8 mouse cellular contexts compared by ENCODE assay signal in the genomic region with DNA sequence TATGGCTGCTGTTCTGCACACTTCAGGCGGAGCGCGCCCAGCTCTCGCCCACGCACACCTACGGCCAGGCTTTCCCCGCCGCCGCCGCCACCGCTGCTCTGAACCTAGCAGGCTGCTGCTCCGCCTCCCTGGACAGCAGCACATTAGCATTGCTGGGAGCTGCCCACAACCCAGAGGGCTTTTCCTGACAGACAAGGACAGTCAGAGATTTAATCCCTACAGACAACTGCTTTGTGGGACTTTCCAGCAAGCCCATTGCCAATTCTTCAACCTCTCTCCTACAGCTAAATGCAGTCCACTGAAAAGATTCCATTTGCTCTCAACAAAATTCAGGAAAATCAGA.
DNase-seq lines count a peak whose midpoint lies in the region; ATAC-seq and TF ChIP-seq lines count a peak whose summit lies in the region.

No protein-coding gene starts in this region.

- peak; percentile 85 for ATAC-seq in forebrain, embryonic 16.5 days
- ATAC-seq in hindbrain, embryonic 15.5 days (ENCODE audit: low FRiP score, low read depth), result peak; percentile 52; the same call in 1 of the 2 replicates
- ATAC-seq in megakaryocyte progenitor cell, adult 5-6 weeks (replicated peaks; ENCODE audit: poor library complexity), result peak; percentile 71

- H3K27ac ChIP-seq in forebrain, embryonic 16.5 days (ENCODE audit: low read length), result no peak overlapping the region
- peak overlapping the region; percentile 59 for H3K27ac ChIP-seq in hindbrain, embryonic 15.5 days (replicated peaks)
- H3K27ac ChIP-seq in left cerebral cortex, adult 2 months, result peak overlapping the region; percentile 62

- H3K4me3 ChIP-seq in forebrain, embryonic 16.5 days (replicated peaks; ENCODE audit: low read length), result peak overlapping the region; percentile 33
- peak overlapping the region; percentile 34 for H3K4me3 ChIP-seq in hindbrain, embryonic 15.5 days
- peak overlapping the region; percentile 32 for H3K4me3 ChIP-seq in left cerebral cortex, adult 2 months

- WGBS in forebrain, embryonic 16.5 days, result under 1% methylated on average over 12 of the region's 12 CpGs
- WGBS in hindbrain, embryonic 15.5 days, result under 1% methylated on average over 12 of the region's 12 CpGs

- peak; percentile 57 to 70 for DNase-seq in left cerebral cortex, adult 18-20 months (ENCODE audit: low spot score in 2 of 2)
- no peak for DNase-seq in left cerebral cortex, adult 11 months (ENCODE audit: low spot score)
- peak; percentile 52 for DNase-seq in cerebellum, adult 11-12 months
- DNase-seq in left cerebral cortex, adult 2 months (ENCODE audit: extremely low spot score in 1 of 2, low spot score in 2 of 2), result peak; percentile 59 to 68
- DNase-seq in right cerebral cortex, postnatal 10 days (ENCODE audit: low spot score in 2 of 2), result peak; percentile 72 to 73

- peak overlapping the region; percentile 44 for H3K9ac ChIP-seq in forebrain, embryonic 16.5 days (replicated peaks; ENCODE audit: low read depth, low read length)
- peak overlapping the region; percentile 35 for H3K9ac ChIP-seq in hindbrain, embryonic 15.5 days

- H3K27me3 ChIP-seq in forebrain, embryonic 16.5 days (replicated peaks; ENCODE audit: control insufficient read depth, insufficient read depth, low read length), result no peaks in the 10 kb centered on the region
- H3K27me3 ChIP-seq in hindbrain, embryonic 15.5 days, result no peaks in the 10 kb centered on the region

- no peaks in the 10 kb centered on the region for H3K36me3 ChIP-seq in forebrain, embryonic 16.5 days (ENCODE audit: control insufficient read depth, insufficient read depth)
- no peaks in the 10 kb centered on the region for H3K36me3 ChIP-seq in hindbrain, embryonic 15.5 days

- no peak for TF ChIP-seq CTCF in left cerebral cortex, adult 2 months (IDR thresholded peaks at IDR 0.05)

- H3K4me1 ChIP-seq in forebrain, embryonic 16.5 days (replicated peaks; ENCODE audit: control insufficient read depth, insufficient read depth, low read length), result peaks cover 22% of the 10 kb centered on the region
- H3K4me1 ChIP-seq in hindbrain, embryonic 15.5 days (replicated peaks), result peaks cover 25% of the 10 kb centered on the region

- H3K4me2 ChIP-seq in forebrain, embryonic 16.5 days (ENCODE audit: low read length), result peak overlapping the region; percentile 60
- peak overlapping the region; percentile 65 for H3K4me2 ChIP-seq in hindbrain, embryonic 15.5 days

- intact Hi-C loops in left cerebral cortex, adult 2 months (cut with DNase I), result no loop called here

- no peaks in the 10 kb centered on the region for H3K9me3 ChIP-seq in forebrain, embryonic 16.5 days (ENCODE audit: control insufficient read depth, low read length)
- no peaks in the 10 kb centered on the region for H3K9me3 ChIP-seq in hindbrain, embryonic 15.5 days
